Mouse (Mus musculus) forebrain, postnatal 0 days (tissue): ENCODE results near the gene Atxn7l1. TPM values are rescaled to one million over a fixed set of nuclear protein-coding genes. Genes with fewer than 3 reads are reported as not detected.
A peak's percentile ranks its signal among the peaks of the same experiment; 100 is the strongest.

Experiments
- ATAC-seq: fragments of 200-750 bp; cut with Nextera tagmentation; 2 replicates; pipeline ENCODE4 v1.8.0; 2017; ENCODE audit warnings: mild to moderate bottlenecking, moderate library complexity
- DNase-seq: peaks from one replicate; pipeline ENCODE4 v3.0.0-alpha.2; 2015
- H3K27ac ChIP-seq: fragments of 300-500 bp; sonication (generic); 2 replicates; pipeline ENCODE4 v1.5.1; 2014; ENCODE audit warnings: low read depth, mild to moderate bottlenecking, antibody characterized with exemption, low read length, moderate library complexity, mixed read lengths
- H3K27me3 ChIP-seq: fragments of 300-500 bp; sonication (generic); 2 replicates; pipeline ENCODE4 v1.6.1; 2014; ENCODE audit warnings: mild to moderate bottlenecking, low read length, mixed read lengths; ENCODE audit not compliant: insufficient read depth
- H3K36me3 ChIP-seq: fragments of 300-500 bp; sonication (generic); 2 replicates; pipeline ENCODE4 v1.6.1; 2014; ENCODE audit warnings: mild to moderate bottlenecking, moderate library complexity; ENCODE audit not compliant: insufficient read depth
- H3K4me1 ChIP-seq: fragments of 300-500 bp; sonication (generic); 2 replicates; pipeline ENCODE4 v1.6.1; 2014; ENCODE audit warnings: antibody characterized with exemption; ENCODE audit not compliant: insufficient read depth
- H3K4me2 ChIP-seq: fragments of 300-500 bp; sonication (generic); 2 replicates; pipeline ENCODE4 v1.6.1; 2014; ENCODE audit warnings: low read depth, mild to moderate bottlenecking, moderate library complexity
- H3K4me3 ChIP-seq: fragments of 300-500 bp; sonication (generic); 2 replicates; pipeline ENCODE4 v1.5.1; 2014; ENCODE audit warnings: low read depth, low read length, mixed read lengths
- H3K9ac ChIP-seq: fragments of 300-500 bp; sonication (generic); 2 replicates; pipeline ENCODE4 v1.6.1; 2014; ENCODE audit warnings: mild to moderate bottlenecking
- H3K9me3 ChIP-seq: fragments of 300-500 bp; sonication (generic); 2 replicates; pipeline ENCODE4 v1.6.1; 2016; ENCODE audit warnings: low read length
- CTCF ChIP-seq: sonication (generic); IDR thresholded peaks from 2 replicates; pipeline ENCODE4 v1.5.1; 2016; ENCODE audit warnings: antibody characterized with exemption, control low read depth, low read depth
- WGBS: fragments of 180-500 bp; shearing (Covaris S2); extraction: QIAGEN DNeasy Blood & Tissue Kit; methylation state at CpG from one replicate; pipeline ENCODE4 v1.1.7; 2014; 5-methylcytosine and 5-hydroxymethylcytosine counted together
- polyA plus RNA-seq: library from polyadenylated mRNA; unstranded; fragments of >200 nt; fragmentation: Nextera tagmentation; extraction: Ambion mirVana; gene quantifications from 2 replicates; pipeline ENCODE4 v1.2.1, GENCODE M21; 2015
- total RNA-seq: library from RNA; depleted of rRNA; stranded (reverse); fragments of >200 nt; gene quantifications from 2 replicates; pipeline ENCODE4 v1.2.3, GENCODE M21; 2014

Atxn7l1 gene
- total and polyA plus RNA-seq, 2 experiments from 2014 or later = 18.2 to 23.0 TPM

- Histone ChIP-seq H3K9me3 (no peaks in the 10 kb centered on the region), H3K4me3 (no peak overlapping the region), H3K9ac (no peak overlapping the region), H3K36me3 (no peaks in the 10 kb centered on the region), H3K4me2 (no peak overlapping the region), H3K27me3 (no peaks in the 10 kb centered on the region), H3K27ac (no peak overlapping the region), H3K4me1 (peaks cover 17% of the 10 kb centered on the region)
- no peak for ATAC-seq
- TF ChIP-seq CTCF = no peak
- 35% methylated on average over 5 of the region's 5 CpGs for WGBS
- DNase-seq = no peak
Observed at GRCm38 (mm10) chr12:33338170-33338569, 190.7 kb downstream of the Atxn7l1 start.

- no peaks in the 10 kb centered on the region for H3K36me3 ChIP-seq
- H3K27me3 ChIP-seq = no peaks in the 10 kb centered on the region
- H3K27ac ChIP-seq = no peak overlapping the region
- WGBS = 80% methylated on average over 4 of the region's 4 CpGs
- ATAC-seq (no peak), DNase-seq (no peak)
- H3K9ac ChIP-seq = no peak overlapping the region
- H3K4me2 ChIP-seq = no peak overlapping the region
- no peaks in the 10 kb centered on the region for H3K9me3 ChIP-seq
- peaks cover 19% of the 10 kb centered on the region for H3K4me1 ChIP-seq
- H3K4me3 ChIP-seq = no peak overlapping the region
- TF ChIP-seq CTCF = no peak
Observed at GRCm38 (mm10) chr12:33339822-33340221, 192.3 kb downstream of the Atxn7l1 start.

- Histone ChIP-seq H3K27me3 (no peaks in the 10 kb centered on the region), H3K36me3 (no peaks in the 10 kb centered on the region), H3K27ac (peak overlapping the region; percentile 79), H3K4me3 (no peak overlapping the region), H3K9ac (0 out of 2 replicates have a peak overlapping the region, but pooled peaks have one; percentile 31), H3K9me3 (no peaks in the 10 kb centered on the region), H3K4me1 (peaks cover 25% of the 10 kb centered on the region), H3K4me2 (no peak overlapping the region)
- no peak for DNase-seq
- ATAC-seq = peak; percentile 33
- WGBS = 44% methylated on average over 6 of the region's 6 CpGs
- no peak for TF ChIP-seq CTCF
Observed at GRCm38 (mm10) chr12:33340698-33341097, 193.2 kb downstream of the Atxn7l1 start.

- no peak for TF ChIP-seq CTCF
- DNase-seq = peak; percentile 77
Observed at GRCm38 (mm10) chr12:33341351-33341892, 193.9 kb downstream of the Atxn7l1 start.

GRCm38 (mm10) chr12:33344970-33345772, 197.7 kb downstream of the Atxn7l1 start:
- no peaks in the 10 kb centered on the region; the same call in 1 of the 2 replicates for H3K36me3 ChIP-seq
- H3K4me2 ChIP-seq = peak overlapping the region; percentile 48
- WGBS = 12% methylated on average over 25 of the region's 25 CpGs
- peak overlapping the region; percentile 49 for H3K9ac ChIP-seq
- peaks cover 25% of the 10 kb centered on the region for H3K4me1 ChIP-seq
- H3K4me3 ChIP-seq = peak overlapping the region; percentile 18
- H3K27me3 ChIP-seq = no peaks in the 10 kb centered on the region
- peak; percentile 44 for ATAC-seq
- H3K9me3 ChIP-seq = no peaks in the 10 kb centered on the region
- no peak for TF ChIP-seq CTCF
- peak; percentile 71 for DNase-seq
- peak overlapping the region; percentile 76 for H3K27ac ChIP-seq

More at GRCm38 (mm10) chr12:33341351-33341892, 193.9 kb downstream of the Atxn7l1 start:
- Histone ChIP-seq H3K4me1 (peaks cover 25% of the 10 kb centered on the region), H3K27me3 (no peaks in the 10 kb centered on the region), H3K9ac (0 out of 2 replicates have a peak overlapping the region, but pooled peaks have one; percentile 31), H3K9me3 (no peaks in the 10 kb centered on the region), H3K4me2 (peak overlapping the region; percentile 27), H3K27ac (peak overlapping the region; percentile 79), H3K36me3 (no peaks in the 10 kb centered on the region), H3K4me3 (no peak overlapping the region)
- peak; percentile 85 for ATAC-seq
- WGBS = 20% methylated on average over 17 of the region's 17 CpGs

- H3K27ac ChIP-seq = 0 out of 2 replicates have a peak overlapping the region, but pooled peaks have one; percentile 76
- H3K9me3 ChIP-seq = no peaks in the 10 kb centered on the region
- peak overlapping the region; percentile 48 for H3K4me2 ChIP-seq
- no peak for ATAC-seq
- no peak for TF ChIP-seq CTCF
- WGBS = 43% methylated on average over 23 of the region's 23 CpGs
- peaks cover 22% of the 10 kb centered on the region for H3K4me1 ChIP-seq
- H3K36me3 ChIP-seq = no peaks in the 10 kb centered on the region; the same call in 1 of the 2 replicates
- peak overlapping the region; percentile 7; the same call in 1 of the 2 replicates for H3K4me3 ChIP-seq
- DNase-seq = no peak
- H3K9ac ChIP-seq = peak overlapping the region; percentile 49
- no peaks in the 10 kb centered on the region for H3K27me3 ChIP-seq
Observed at GRCm38 (mm10) chr12:33345773-33346435, 198.4 kb downstream of the Atxn7l1 start.
